Mouse (Mus musculus) kidney, embryonic 14.5 days (tissue): Measurements from ENCODE around the gene Sirpa. TPM values are rescaled to one million over a fixed set of nuclear protein-coding genes. Genes with fewer than 3 reads are reported as not detected.
A peak's percentile ranks its signal among the peaks of the same experiment; 100 is the strongest.

Experiments used
- ATAC-seq: fragments of 200-750 bp; cut with Nextera tagmentation; 2 replicates; pipeline ENCODE4 v1.8.0; 2017; ENCODE audit warnings: moderate number of reproducible peaks, mild to moderate bottlenecking, moderate TSS enrichment, moderate library complexity; ENCODE audit not compliant: low FRiP score, low TSS enrichment
- H3K27ac ChIP-seq: fragments of 300-500 bp; sonication (generic); 2 replicates; pipeline ENCODE4 v1.5.1; 2014; ENCODE audit warnings: low read depth, mild to moderate bottlenecking, low read length, moderate library complexity, mixed read lengths
- H3K27me3 ChIP-seq: fragments of 300-500 bp; sonication (generic); 2 replicates; pipeline ENCODE4 v1.6.1; 2014; ENCODE audit warnings: mild to moderate bottlenecking, low read length; ENCODE audit not compliant: control insufficient read depth, insufficient read depth
- H3K36me3 ChIP-seq: fragments of 300-500 bp; sonication (generic); 2 replicates; pipeline ENCODE4 v1.6.1; 2014; ENCODE audit warnings: low read length, mixed read lengths; ENCODE audit not compliant: control insufficient read depth, insufficient read depth
- H3K4me1 ChIP-seq: fragments of 300-500 bp; sonication (generic); 2 replicates; pipeline ENCODE4 v1.6.1; 2014; ENCODE audit warnings: low read length, mixed read lengths; ENCODE audit not compliant: control insufficient read depth, insufficient read depth
- H3K4me2 ChIP-seq: fragments of 300-500 bp; sonication (generic); replicated peaks from 2 replicates; pipeline ENCODE4 v1.6.1; 2014; ENCODE audit warnings: low read depth, mild to moderate bottlenecking, low read length
- H3K4me3 ChIP-seq: fragments of 300-500 bp; sonication (generic); 2 replicates; pipeline ENCODE4 v1.5.1; 2014; ENCODE audit warnings: mild to moderate bottlenecking, low read length
- H3K9ac ChIP-seq: fragments of 300-500 bp; sonication (generic); 2 replicates; pipeline ENCODE4 v1.6.1; 2014; ENCODE audit warnings: low read depth, mild to moderate bottlenecking, low read length, moderate library complexity
- H3K9me3 ChIP-seq: fragments of 300-500 bp; sonication (generic); 2 replicates; pipeline ENCODE4 v1.6.1; 2016; ENCODE audit warnings: low read length; ENCODE audit not compliant: control insufficient read depth
- WGBS: fragments of 180-500 bp; shearing (Covaris S2); extraction: QIAGEN DNeasy Blood & Tissue Kit; methylation state at CpG from one replicate; pipeline ENCODE4 v1.1.7; 2014; 5-methylcytosine and 5-hydroxymethylcytosine counted together
- polyA plus RNA-seq: library from polyadenylated mRNA; unstranded; fragments of >200 nt; fragmentation: Nextera tagmentation; extraction: Ambion mirVana; gene quantifications from 2 replicates; pipeline ENCODE4 v1.2.1, GENCODE M21; 2014

The Sirpa gene
- polyA plus RNA-seq, 1 experiment from 2014 or later, result 28.8 TPM

- Histone ChIP-seq H3K9ac (no peak overlapping the region), H3K27ac (no peak overlapping the region), H3K4me3 (no peak overlapping the region), H3K9me3 (no peaks in the 10 kb centered on the region), H3K36me3 (no peaks in the 10 kb centered on the region), H3K27me3 (no peaks in the 10 kb centered on the region), H3K4me2 (no peak overlapping the region), H3K4me1 (peaks cover 4% of the 10 kb centered on the region; the same call in 1 of the 2 replicates)
- 61% methylated on average over 9 of the region's 9 CpGs for WGBS
- no peak for ATAC-seq
These were observed 5.5 kb downstream of the Sirpa start for GRCm38 (mm10) chr2:129598094-129598493.

- Histone ChIP-seq H3K4me3 (no peak overlapping the region), H3K27ac (no peak overlapping the region), H3K27me3 (no peaks in the 10 kb centered on the region), H3K9ac (no peak overlapping the region), H3K36me3 (no peaks in the 10 kb centered on the region), H3K4me2 (no peak overlapping the region), H3K4me1 (peaks cover 2% of the 10 kb centered on the region; the same call in 1 of the 2 replicates), H3K9me3 (no peaks in the 10 kb centered on the region)
- WGBS, result 64% methylated on average over 8 of the region's 8 CpGs
- no peak for ATAC-seq
These were observed 6.8 kb downstream of the Sirpa start for GRCm38 (mm10) chr2:129599231-129600084.

- Histone ChIP-seq H3K36me3 (no peaks in the 10 kb centered on the region), H3K4me2 (no peak overlapping the region), H3K27ac (no peak overlapping the region), H3K9ac (no peak overlapping the region), H3K9me3 (no peaks in the 10 kb centered on the region), H3K4me1 (no peaks in the 10 kb centered on the region), H3K27me3 (no peaks in the 10 kb centered on the region), H3K4me3 (no peak overlapping the region)
- WGBS, result 89% methylated on average over 1 of the region's 1 CpGs
- no peak for ATAC-seq
These were observed 8.5 kb downstream of the Sirpa start for GRCm38 (mm10) chr2:129601059-129601650.

- no peak overlapping the region for H3K27ac ChIP-seq
- no peak overlapping the region for H3K4me3 ChIP-seq
- WGBS, result 78% methylated on average over 10 of the region's 10 CpGs
- no peak overlapping the region for H3K4me2 ChIP-seq
- no peak overlapping the region for H3K9ac ChIP-seq
- H3K36me3 ChIP-seq, result no peaks in the 10 kb centered on the region
- H3K27me3 ChIP-seq, result no peaks in the 10 kb centered on the region
- ATAC-seq, result no peak
- no peaks in the 10 kb centered on the region for H3K4me1 ChIP-seq
- no peaks in the 10 kb centered on the region for H3K9me3 ChIP-seq
These were observed 9.4 kb downstream of the Sirpa start for GRCm38 (mm10) chr2:129601894-129602663.

GRCm38 (mm10) chr2:129602856-129603255, 10.2 kb downstream of the Sirpa start:
- Histone ChIP-seq H3K4me3 (no peak overlapping the region), H3K27ac (no peak overlapping the region), H3K9ac (no peak overlapping the region), H3K9me3 (no peaks in the 10 kb centered on the region), H3K4me2 (no peak overlapping the region), H3K4me1 (no peaks in the 10 kb centered on the region), H3K36me3 (no peaks in the 10 kb centered on the region), H3K27me3 (no peaks in the 10 kb centered on the region)
- 94% methylated on average over 7 of the region's 7 CpGs for WGBS
- ATAC-seq, result no peak

- no peak overlapping the region for H3K27ac ChIP-seq
- WGBS, result 89% methylated on average over 1 of the region's 1 CpGs
- H3K36me3 ChIP-seq, result no peaks in the 10 kb centered on the region; the same call in 1 of the 2 replicates
- no peak overlapping the region for H3K4me2 ChIP-seq
- H3K4me1 ChIP-seq, result no peaks in the 10 kb centered on the region
- no peaks in the 10 kb centered on the region for H3K9me3 ChIP-seq
- no peaks in the 10 kb centered on the region for H3K27me3 ChIP-seq
- H3K4me3 ChIP-seq, result no peak overlapping the region
- H3K9ac ChIP-seq, result no peak overlapping the region
- ATAC-seq, result peak; percentile 93
These were observed 10.9 kb downstream of the Sirpa start for GRCm38 (mm10) chr2:129603536-129603935.

GRCm38 (mm10) chr2:129604032-129604431, 11.4 kb downstream of the Sirpa start:
- H3K4me1 ChIP-seq, result no peaks in the 10 kb centered on the region
- H3K36me3 ChIP-seq, result no peaks in the 10 kb centered on the region; the same call in 1 of the 2 replicates
- H3K4me2 ChIP-seq, result no peak overlapping the region
- 0 out of 2 replicates have a peak, but pooled peaks have one; percentile 40 for ATAC-seq
- H3K27me3 ChIP-seq, result no peaks in the 10 kb centered on the region
- WGBS, result 19% methylated on average over 6 of the region's 6 CpGs
- no peaks in the 10 kb centered on the region for H3K9me3 ChIP-seq
- no peak overlapping the region for H3K27ac ChIP-seq
- H3K4me3 ChIP-seq, result no peak overlapping the region
- no peak overlapping the region for H3K9ac ChIP-seq

GRCm38 (mm10) chr2:129605816-129606215, 13.2 kb downstream of the Sirpa start:
- Histone ChIP-seq H3K4me2 (no peak overlapping the region), H3K9ac (no peak overlapping the region), H3K9me3 (no peaks in the 10 kb centered on the region), H3K27ac (no peak overlapping the region), H3K4me3 (no peak overlapping the region), H3K27me3 (no peaks in the 10 kb centered on the region), H3K4me1 (no peaks in the 10 kb centered on the region), H3K36me3 (no peaks in the 10 kb centered on the region; the same call in 1 of the 2 replicates)
- 63% methylated on average over 3 of the region's 3 CpGs for WGBS
- ATAC-seq, result no peak
